Mouse (Mus musculus) small intestine, adult 10 weeks (tissue): ENCODE data around the gene Olfr461. TPM values are rescaled to one million over a fixed set of nuclear protein-coding genes. Genes with fewer than 3 reads are reported as not detected.

Experiments used
- polyA plus RNA-seq: library from polyadenylated mRNA; stranded (reverse); fragments of 350-450 nt; fragmentation: Illumina TruSeq; extraction: RNeasy Lipid Tissue Mini Kit (QIAGEN cat#74804); gene quantifications from one replicate; pipeline ENCODE4 v1.2.3, GENCODE M21; 2014; ENCODE audit warnings: low replicate concordance

The Olfr461 gene
- not detected for polyA plus RNA-seq

DNA sequence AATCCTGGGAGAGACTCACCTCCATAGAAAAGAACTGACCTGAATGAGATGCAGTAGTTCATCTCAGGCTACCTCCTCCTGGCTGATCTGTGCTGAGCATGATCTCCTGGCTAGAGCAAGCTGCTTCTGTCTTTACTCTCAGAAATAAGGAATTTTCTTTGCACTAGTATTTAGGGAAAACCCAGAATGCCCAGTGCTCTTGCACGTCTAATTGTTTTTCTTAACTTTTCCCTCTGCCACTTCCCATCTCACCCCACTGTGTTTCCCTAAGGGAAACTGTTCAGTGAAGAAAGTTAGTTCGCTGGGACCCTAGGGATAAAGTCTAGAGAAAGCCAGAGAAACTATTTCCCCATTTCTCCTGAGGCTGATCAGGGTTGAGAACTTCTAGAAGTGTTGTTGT, at the start of gene Olfr461:
Gene Olfr461, minus strand, starts transcription at position 101 of the 400 bp plus-strand sequence.

GRCm38 (mm10) chr6:40585645-40586044, 30.8 kb upstream of the Olfr461 start, which contains the start of gene Clec5a:
TSS of gene Clec5a (minus strand) at chr6:40585821.

GRCm38 (mm10) chr6:40569187-40569586, 14.3 kb upstream of the Olfr461 start, which contains the start of gene Olfr460:
TSS of gene Olfr460 (plus strand) at chr6:40569487.

DNA sequence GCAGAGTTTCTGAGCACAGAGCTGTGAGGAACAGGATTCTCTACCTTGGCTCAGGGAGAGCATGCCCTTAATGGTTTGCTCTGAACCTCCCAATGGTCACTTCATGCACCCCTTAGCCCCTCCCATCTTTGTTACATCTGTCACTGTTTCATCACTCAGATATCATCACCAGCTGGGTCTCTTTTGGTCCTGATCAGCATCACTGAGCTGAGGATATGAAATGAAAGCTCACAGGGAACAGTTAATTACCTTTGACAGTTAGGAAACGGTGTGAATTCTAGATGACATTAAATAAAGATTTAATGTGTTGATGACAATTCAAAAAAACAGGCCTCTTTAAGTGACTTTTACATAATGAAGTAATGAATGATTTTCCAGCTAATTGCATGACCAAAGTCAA, 35.4 kb downstream of the Olfr461 start, which contains the start of gene Prss37:
Gene Prss37, minus strand, starts transcription at position 101 of the 400 bp plus-strand sequence.

DNA sequence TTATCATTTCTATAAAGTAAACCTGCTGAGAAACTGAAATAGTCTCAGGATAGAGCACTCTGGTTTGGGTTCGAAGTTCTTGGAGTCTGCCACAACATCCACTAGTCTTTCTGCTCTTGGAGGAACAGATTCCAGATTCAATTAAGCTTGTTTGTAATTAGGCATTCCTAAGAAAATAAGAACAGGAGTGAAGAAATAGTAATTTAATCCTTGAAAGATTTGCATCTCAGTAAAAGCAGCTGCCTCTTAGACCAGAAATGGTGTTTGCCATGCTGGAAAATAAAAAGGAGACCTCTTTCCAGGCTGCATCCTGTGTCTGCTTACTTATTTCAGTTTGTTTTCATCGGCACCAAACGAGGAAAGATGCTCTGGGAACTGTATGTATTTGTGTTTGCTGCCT, 61.6 kb downstream of the Olfr461 start, which contains the start of gene Tas2r108:
Gene Tas2r108, plus strand, starts transcription at position 301 of the 400 bp plus-strand sequence.

Other genes starting within 250 kb of the Olfr461 start
- gene Agk, start 229.9 kb downstream of the Olfr461 start, polyA plus RNA-seq, result 6.0 TPM
- 12.2 TPM for gene E330009J07Rik, start 118.9 kb downstream of the Olfr461 start, polyA plus RNA-seq
- 0.63 TPM for gene Wee2, start 116.0 kb downstream of the Olfr461 start, polyA plus RNA-seq
- 85.4 TPM for gene Ssbp1, start 83.7 kb downstream of the Olfr461 start, polyA plus RNA-seq
- gene Tas2r137, start 63.8 kb downstream of the Olfr461 start, polyA plus RNA-seq, result 0.41 TPM
- not detected for gene Tas2r108, start 61.5 kb downstream of the Olfr461 start, polyA plus RNA-seq
- gene Prss37, start 35.5 kb downstream of the Olfr461 start, polyA plus RNA-seq, result not detected
- not detected for gene Olfr460, start 14.4 kb upstream of the Olfr461 start, polyA plus RNA-seq
- 6.9 TPM for gene Clec5a, start 30.8 kb upstream of the Olfr461 start, polyA plus RNA-seq
- not detected for gene Tas2r138, start 58.3 kb upstream of the Olfr461 start, polyA plus RNA-seq
- 3,128 TPM for gene Mgam, start 73.8 kb upstream of the Olfr461 start, polyA plus RNA-seq